Mouse (Mus musculus): Measurements from ENCODE around the gene Gm2035.
"Not testable (repeated sequence)": the region's sequence is repeated elsewhere in the genome, so short reads cannot be mapped to it uniquely, and the experiment has no call there.

Gm2035 gene

DNA sequence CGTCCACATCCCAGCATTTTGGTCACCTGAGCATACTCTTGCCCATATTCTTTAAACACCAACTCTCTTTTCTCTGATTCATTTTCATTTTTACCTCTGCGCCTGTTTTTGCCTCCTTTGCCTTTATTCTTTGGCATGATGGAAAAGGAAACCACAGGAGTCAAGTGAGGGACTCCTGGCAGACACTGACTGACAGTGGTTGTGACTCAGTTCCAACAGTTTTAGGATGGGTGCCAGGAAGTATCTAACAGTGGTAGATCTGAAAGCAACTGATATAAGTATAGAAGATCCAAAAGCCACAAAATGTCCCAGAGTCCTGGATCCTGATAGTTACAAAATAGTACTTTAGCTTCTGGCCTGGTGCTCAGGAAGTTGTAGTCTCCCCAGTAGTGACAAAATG, at the start of gene Gm2035:
TSS of gene Gm2035 (minus strand) at position 137 of the 400 bp plus-strand sequence.
- not testable (repeated sequence) for DNase-seq (ENCODE audit: low read depth)

DNA sequence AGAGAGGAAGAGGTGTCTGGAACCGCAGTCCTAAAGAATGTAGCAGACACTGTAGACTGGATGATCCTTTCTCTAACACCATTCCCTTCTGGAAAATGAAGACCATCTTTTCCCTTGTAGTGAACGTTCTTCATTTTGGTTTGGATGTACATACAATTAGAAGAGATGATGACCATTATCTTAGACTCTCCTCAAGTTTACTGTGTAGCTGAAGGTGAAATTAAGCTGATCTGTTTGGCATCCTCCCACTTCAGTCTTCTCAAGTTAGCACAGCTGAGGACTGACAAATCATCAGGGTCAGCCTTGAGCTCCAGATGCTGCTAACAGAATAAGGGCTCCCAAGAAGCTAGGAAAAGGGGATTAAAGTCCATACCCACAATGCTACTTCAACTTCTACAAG, 34.1 kb upstream of the Gm2035 start, which contains the start of gene Gm2042:
TSS of gene Gm2042 (plus strand) at position 301 of the 400 bp plus-strand sequence.
- not testable (repeated sequence) for DNase-seq (ENCODE audit: low read depth)

DNA sequence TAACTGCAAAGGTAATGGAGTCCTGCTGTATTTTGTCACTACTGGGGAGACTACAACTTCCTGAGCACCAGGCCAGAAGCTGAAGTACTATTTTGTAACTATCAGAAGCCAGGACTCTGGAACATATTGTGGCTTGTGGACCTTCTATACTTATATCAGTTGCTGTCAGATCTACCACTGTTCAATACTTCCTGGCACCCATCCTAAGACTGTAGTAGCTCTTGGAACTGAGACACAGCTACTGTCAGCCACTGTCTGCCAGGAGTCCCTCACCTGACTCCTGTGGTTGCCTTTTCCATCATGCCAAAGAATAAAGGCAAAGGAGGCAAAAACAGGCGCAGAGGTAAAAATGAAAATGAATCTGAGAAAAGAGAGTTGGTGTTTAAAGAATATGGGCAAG, 24.6 kb downstream of the Gm2035 start, which contains the start of gene Gm2022:
TSS of gene Gm2022 (plus strand) at position 301 of the 400 bp plus-strand sequence.
- not testable (repeated sequence) for DNase-seq (ENCODE audit: low read depth)

DNA sequence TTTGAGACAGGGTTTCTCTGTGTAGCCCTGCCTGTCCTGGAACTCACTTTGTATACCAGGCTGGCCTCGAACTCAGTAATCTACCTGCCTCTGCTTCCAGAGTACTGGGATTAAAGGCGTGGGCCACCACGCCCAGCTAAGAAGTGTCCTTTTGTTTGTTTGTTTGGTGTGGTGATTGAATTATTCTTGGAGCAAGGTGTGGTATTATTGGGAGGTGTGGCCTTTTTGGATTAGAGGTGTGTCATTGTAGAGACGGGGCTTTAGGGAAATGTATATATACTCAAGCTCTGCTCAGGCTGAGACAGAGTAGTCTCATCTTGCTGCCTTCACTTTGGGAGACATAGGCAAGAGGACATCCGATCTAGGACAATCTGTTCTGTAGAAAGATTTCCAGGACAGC, 45.9 kb downstream of the Gm2035 start, which contains the start of gene Gm2016:
TSS of gene Gm2016 (plus strand) at position 301 of the 400 bp plus-strand sequence.
- DNase-seq (ENCODE audit: low read depth), result not testable (repeated sequence)

All from NIH3T3 (cell line).